Mouse (Mus musculus) monocyte, adult 59 days (primary cell): ENCODE data around the gene Dcpp3. TPM values are rescaled to one million over a fixed set of nuclear protein-coding genes. Genes with fewer than 3 reads are reported as not detected.

Source experiments
- total RNA-seq, 2 experiments: library from RNA; stranded (reverse); gene quantifications; one replicate each; pipeline ENCODE4 v1.2.4; 2023

Gene Dcpp3
- not detected for total RNA-seq

GRCm38 (mm10) chr17:23917158-23917557, at the start of gene Dcpp3:
Gene Dcpp3 (plus strand): TSS chr17:23917458.

GRCm38 (mm10) chr17:23867756-23868155, 49.5 kb upstream of the Dcpp3 start, which contains the start of gene Prss21:
Gene Prss21 (plus strand): TSS chr17:23868056.

DNA sequence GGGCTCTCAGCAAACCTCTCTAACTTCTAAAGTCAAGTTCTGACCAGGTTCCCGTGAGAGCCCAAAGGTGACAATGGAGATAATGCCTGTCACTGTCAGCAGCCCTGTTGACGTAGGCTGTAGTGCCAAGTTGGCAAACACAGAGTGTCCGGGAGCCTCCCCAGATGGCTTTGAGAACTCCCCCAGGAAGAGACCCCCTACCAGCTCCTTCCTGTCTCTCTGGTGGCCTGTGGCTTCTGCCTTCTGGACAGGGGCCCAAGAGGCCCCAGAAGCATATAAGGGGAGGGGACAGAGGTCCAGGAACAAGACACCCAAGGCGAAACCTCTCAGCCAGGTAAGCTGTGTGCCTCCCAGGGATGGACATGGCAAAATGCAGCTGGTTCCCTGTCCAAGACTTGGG, 36.7 kb upstream of the Dcpp3 start, which contains the start of the genes Dcpp1 and Dcpp2:
Gene Dcpp1, plus strand, starts transcription at position 301 of the 400 bp plus-strand sequence.
Gene Dcpp2, plus strand, starts transcription at position 305 of the 400 bp plus-strand sequence.

GRCm38 (mm10) chr17:23941372-23941771, 24.1 kb downstream of the Dcpp3 start, which contains the start of gene Sbp:
Gene Sbp (plus strand): TSS chr17:23941672.

GRCm38 (mm10) chr17:23955174-23955573, 37.9 kb downstream of the Dcpp3 start, which contains the start of gene Sbpl:
Gene Sbpl (minus strand): TSS chr17:23955274.

Other genes with a start within 250 kb of the Dcpp3 start
- gene Hcfc1r1, start 243.9 kb upstream of the Dcpp3 start, total RNA-seq: 10 to 100 TPM; 53.4 to 61.5 TPM
- gene Thoc6, start 243.6 kb upstream of the Dcpp3 start, total RNA-seq: 10 to 100 TPM; 17.4 to 24.2 TPM
- 10 to 100 TPM; 20.6 to 32.5 TPM for gene Tnfrsf12a, start 240.0 kb upstream of the Dcpp3 start, total RNA-seq
- not detected for gene Cldn6, start 238.2 kb upstream of the Dcpp3 start, total RNA-seq
- not detected for gene Cldn9, start 233.4 kb upstream of the Dcpp3 start, total RNA-seq
- gene 1520401A03Rik, start 194.7 kb upstream of the Dcpp3 start, total RNA-seq: not detected
- gene Pkmyt1, start 191.1 kb upstream of the Dcpp3 start, total RNA-seq: 1 to 10 TPM; 3.3 to 3.7 TPM
- 1 to 10 TPM; 2.3 to 3.2 TPM for gene Paqr4, start 176.6 kb upstream of the Dcpp3 start, total RNA-seq
- gene Kremen2, start 171.6 kb upstream of the Dcpp3 start, total RNA-seq: not detected
- gene Flywch1, start 145.9 kb upstream of the Dcpp3 start, total RNA-seq: 10 to 100 TPM; 12.9 to 14.0 TPM
- gene Flywch2, start 131.4 kb upstream of the Dcpp3 start, total RNA-seq: not detected
- gene Srrm2, start 126.9 kb upstream of the Dcpp3 start, total RNA-seq: 100 to 1,000 TPM; 847 to 887 TPM
- gene Elob, start 88.3 kb upstream of the Dcpp3 start, total RNA-seq: 100 to 1,000 TPM; 156 to 174 TPM
- not detected for gene Prss33, start 81.4 kb upstream of the Dcpp3 start, total RNA-seq
- not detected for gene Prss32, start 73.6 kb upstream of the Dcpp3 start, total RNA-seq
- not detected for gene Prss41, start 73.3 kb upstream of the Dcpp3 start, total RNA-seq
- not detected for gene Prss21, start 49.4 kb upstream of the Dcpp3 start, total RNA-seq
- gene Dcpp1, start 36.6 kb upstream of the Dcpp3 start, total RNA-seq: not detected
- not detected for gene Dcpp2, start 36.6 kb upstream of the Dcpp3 start, total RNA-seq
- gene Sbp, start 24.2 kb downstream of the Dcpp3 start, total RNA-seq: not detected
- gene Sbpl, start 37.8 kb downstream of the Dcpp3 start, total RNA-seq: not detected
- 1 to 10 TPM; 3.1 to 3.4 TPM for gene Prss30, start 63.1 kb downstream of the Dcpp3 start, total RNA-seq
- gene Prss22, start 80.6 kb downstream of the Dcpp3 start, total RNA-seq: not detected
- not detected for gene Prss27, start 120.7 kb downstream of the Dcpp3 start, total RNA-seq
- gene Kctd5, start 156.0 kb downstream of the Dcpp3 start, total RNA-seq: 10 to 100 TPM; 16.8 to 19.2 TPM
- gene Pdpk1, start 233.5 kb downstream of the Dcpp3 start, total RNA-seq: 10 to 100 TPM; 44.5 to 51.8 TPM
- gene Amdhd2, start 246.3 kb downstream of the Dcpp3 start, total RNA-seq: 10 to 100 TPM; 62.8 to 72.6 TPM